Mouse (Mus musculus) ES-Bruce4 (cell line): ENCODE data around the gene Krtap16-1. TPM values are rescaled to one million over a fixed set of nuclear protein-coding genes. Genes with fewer than 3 reads are reported as not detected.

ENCODE experiments used
- H3K27ac ChIP-seq: 2 replicates; pipeline ENCODE4 v1.5.1; 2012; ENCODE audit warnings: low read length, inconsistent platforms; ENCODE audit not compliant: insufficient read depth
- H3K27me3 ChIP-seq: 2 replicates; pipeline ENCODE4 v1.6.1; 2012; ENCODE audit warnings: mild to moderate bottlenecking, low read length, inconsistent platforms; ENCODE audit not compliant: control insufficient read depth, poor library complexity, insufficient read depth, severe bottlenecking
- H3K36me3 ChIP-seq: 2 replicates; pipeline ENCODE4 v1.6.1; 2012; ENCODE audit warnings: inconsistent platforms, mild to moderate bottlenecking, low read length, moderate library complexity; ENCODE audit not compliant: control insufficient read depth, poor library complexity, insufficient read depth, severe bottlenecking
- H3K4me1 ChIP-seq: one replicate; pipeline ENCODE4 v1.8.1; 2011; ENCODE audit warnings: low read length; ENCODE audit not compliant: control insufficient read depth, insufficient read depth
- H3K4me3 ChIP-seq: 2 replicates; pipeline ENCODE4 v1.5.1; 2011; ENCODE audit warnings: low read depth, mild to moderate bottlenecking, low read length
- H3K9ac ChIP-seq: 2 replicates; pipeline ENCODE4 v1.6.1; 2012; ENCODE audit warnings: low read depth, mild to moderate bottlenecking, inconsistent platforms; ENCODE audit not compliant: poor library complexity, severe bottlenecking
- H3K9me3 ChIP-seq: replicated peaks from 2 replicates; pipeline ENCODE4 v1.6.1; 2012; ENCODE audit warnings: mild to moderate bottlenecking, low read length, inconsistent platforms; ENCODE audit not compliant: control insufficient read depth, poor library complexity, insufficient read depth, severe bottlenecking
- CTCF ChIP-seq: IDR thresholded peaks from one replicate; pipeline ENCODE4 v1.8.1; 2011; ENCODE audit warnings: low read depth, low read length
- EP300 ChIP-seq: IDR thresholded peaks from 2 replicates; pipeline ENCODE4 v1.6.1; 2011; ENCODE audit warnings: low read depth, low read length; ENCODE audit not compliant: insufficient read depth
- POLR2A ChIP-seq: IDR thresholded peaks from one replicate; pipeline ENCODE4 v1.8.1; 2011; ENCODE audit warnings: low read length; ENCODE audit not compliant: insufficient read depth
- polyA plus RNA-seq: library from polyadenylated mRNA; stranded (reverse); fragments of >200 nt; gene quantifications from 2 replicates; pipeline ENCODE4 v1.2.4, GENCODE M21; 2011; ENCODE audit warnings: low read depth; ENCODE audit not compliant: missing spikeins, insufficient read depth, insufficient read length

Gene Krtap16-1
- polyA plus RNA-seq, 1 experiment: not detected

DNA sequence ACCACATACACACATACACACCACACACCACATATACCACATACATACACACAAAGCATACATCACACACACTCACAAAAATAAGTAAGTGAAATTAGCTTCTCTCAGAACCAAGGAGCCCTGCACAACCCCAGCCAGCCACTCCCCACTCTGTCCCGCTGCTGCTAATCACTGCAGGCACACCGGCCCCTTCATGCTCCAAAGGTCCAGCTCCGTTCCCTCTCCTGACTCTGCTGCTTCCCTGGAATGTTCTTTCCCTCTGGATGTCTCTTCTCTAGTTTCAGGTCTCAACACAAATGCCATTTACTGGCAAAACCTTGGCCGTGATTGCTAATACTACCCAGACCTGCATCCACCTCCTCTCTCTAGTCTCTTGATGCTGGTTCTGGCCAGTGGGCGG lies 24.3 kb upstream of the Krtap16-1 start:
- H3K36me3 ChIP-seq: no peaks in the 10 kb centered on the region
- H3K9me3 ChIP-seq: no peaks in the 10 kb centered on the region
- H3K4me1 ChIP-seq: no peaks in the 10 kb centered on the region
- no peaks in the 10 kb centered on the region for H3K27me3 ChIP-seq
- no peak overlapping the region for H3K9ac ChIP-seq
- no peak overlapping the region for H3K27ac ChIP-seq
- no peak overlapping the region for H3K4me3 ChIP-seq
- no peak for TF ChIP-seq CTCF

DNA sequence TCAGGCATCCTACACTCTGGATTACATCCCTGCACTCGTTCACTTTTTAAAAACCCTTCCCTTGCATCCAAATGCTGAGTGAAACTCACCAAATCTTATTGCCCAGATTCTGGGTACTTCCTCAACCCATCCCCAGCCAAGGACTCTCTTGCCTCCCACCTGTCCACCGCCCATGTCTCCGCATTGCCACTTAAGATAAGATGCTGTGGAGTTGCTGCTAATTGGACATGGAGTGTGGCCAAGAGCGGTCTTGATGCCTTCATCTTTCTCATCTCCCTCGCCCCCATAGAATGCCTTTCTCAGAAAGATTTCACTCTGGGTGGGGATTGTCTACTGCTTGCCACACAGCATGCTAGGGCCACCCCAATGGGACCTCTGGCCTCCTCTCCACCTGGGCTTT lies 21.9 kb upstream of the Krtap16-1 start:
- no peaks in the 10 kb centered on the region for H3K27me3 ChIP-seq
- H3K9me3 ChIP-seq: no peaks in the 10 kb centered on the region
- TF ChIP-seq EP300 (no peak), CTCF (no peak), POLR2A (no peak)
- no peak overlapping the region for H3K9ac ChIP-seq
- no peak overlapping the region for H3K4me3 ChIP-seq
- no peaks in the 10 kb centered on the region for H3K4me1 ChIP-seq
- no peaks in the 10 kb centered on the region for H3K36me3 ChIP-seq
- H3K27ac ChIP-seq: no peak overlapping the region

DNA sequence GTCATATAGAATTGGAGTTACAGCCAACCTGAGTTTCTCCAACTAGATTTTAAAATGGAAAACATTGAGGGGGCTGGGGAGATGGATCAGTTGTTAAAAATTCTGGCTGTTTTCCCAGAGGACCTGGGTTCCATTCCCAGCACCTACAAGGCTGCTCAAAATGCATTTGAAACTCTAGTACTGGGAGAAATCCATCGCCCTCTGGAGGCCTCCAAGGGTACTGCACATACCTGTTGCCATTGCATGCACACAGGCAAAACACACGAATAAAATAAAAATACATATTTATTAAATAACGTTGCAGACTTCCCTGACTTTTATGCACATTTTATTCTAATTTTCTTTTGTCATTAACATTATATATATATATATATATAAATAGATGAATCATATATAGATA lies 20.2 kb upstream of the Krtap16-1 start:
- H3K4me1 ChIP-seq: no peaks in the 10 kb centered on the region
- H3K4me3 ChIP-seq: no peak overlapping the region
- no peaks in the 10 kb centered on the region for H3K27me3 ChIP-seq
- TF ChIP-seq CTCF (peak; percentile 15), POLR2A (no peak)
- H3K27ac ChIP-seq: no peak overlapping the region
- H3K9ac ChIP-seq: no peak overlapping the region
- H3K9me3 ChIP-seq: no peaks in the 10 kb centered on the region
- H3K36me3 ChIP-seq: no peaks in the 10 kb centered on the region

DNA sequence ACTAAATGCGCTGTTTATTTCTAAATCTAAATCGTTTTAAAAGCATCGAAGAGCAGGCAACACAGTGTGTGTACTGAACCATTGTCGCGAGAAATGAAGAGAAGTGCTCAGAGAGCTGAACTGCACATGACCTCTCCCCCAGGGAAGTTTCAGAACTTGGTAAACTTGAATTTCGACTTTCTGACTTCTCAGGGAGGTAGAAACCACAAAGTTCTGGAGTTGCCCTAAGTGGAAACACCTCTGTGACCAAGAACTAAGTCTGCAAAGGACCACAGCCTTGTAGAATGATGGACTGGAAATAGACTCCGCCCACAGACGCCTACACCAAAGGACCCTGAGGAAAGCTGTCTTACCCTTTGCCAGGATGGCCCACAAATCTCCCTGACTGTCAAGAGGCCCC lies 19.5 kb upstream of the Krtap16-1 start:
- Histone ChIP-seq H3K27ac (no peak overlapping the region), H3K4me1 (no peaks in the 10 kb centered on the region), H3K4me3 (no peak overlapping the region), H3K27me3 (no peaks in the 10 kb centered on the region), H3K36me3 (no peaks in the 10 kb centered on the region), H3K9ac (no peak overlapping the region), H3K9me3 (no peaks in the 10 kb centered on the region)
- no peak for TF ChIP-seq CTCF
- no peak for TF ChIP-seq EP300
- no peak for TF ChIP-seq POLR2A

DNA sequence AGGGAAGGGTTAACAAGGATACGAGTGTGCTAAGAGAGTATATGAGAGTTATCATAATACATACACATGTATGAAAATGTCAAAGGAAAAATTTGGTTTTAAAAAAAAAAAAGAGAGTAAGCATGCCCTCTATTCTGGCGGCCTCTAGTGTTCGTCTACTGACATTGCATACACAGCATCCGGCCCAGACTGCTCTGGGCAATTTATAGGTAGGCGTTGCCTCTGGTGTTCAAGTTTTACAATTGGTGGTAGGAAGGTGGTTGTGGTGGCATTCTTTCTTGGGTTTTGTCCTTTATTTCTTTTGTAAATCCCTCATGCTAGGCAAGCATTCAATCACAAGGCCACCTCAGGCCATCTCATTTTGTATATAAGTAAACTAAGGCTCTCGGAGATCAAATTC lies 18.4 kb upstream of the Krtap16-1 start:
- Histone ChIP-seq H3K9ac (no peak overlapping the region), H3K4me3 (no peak overlapping the region), H3K27ac (no peak overlapping the region), H3K36me3 (no peaks in the 10 kb centered on the region), H3K4me1 (no peaks in the 10 kb centered on the region), H3K27me3 (no peaks in the 10 kb centered on the region), H3K9me3 (no peaks in the 10 kb centered on the region)
- TF ChIP-seq EP300 (no peak), CTCF (peak; percentile 60)

DNA sequence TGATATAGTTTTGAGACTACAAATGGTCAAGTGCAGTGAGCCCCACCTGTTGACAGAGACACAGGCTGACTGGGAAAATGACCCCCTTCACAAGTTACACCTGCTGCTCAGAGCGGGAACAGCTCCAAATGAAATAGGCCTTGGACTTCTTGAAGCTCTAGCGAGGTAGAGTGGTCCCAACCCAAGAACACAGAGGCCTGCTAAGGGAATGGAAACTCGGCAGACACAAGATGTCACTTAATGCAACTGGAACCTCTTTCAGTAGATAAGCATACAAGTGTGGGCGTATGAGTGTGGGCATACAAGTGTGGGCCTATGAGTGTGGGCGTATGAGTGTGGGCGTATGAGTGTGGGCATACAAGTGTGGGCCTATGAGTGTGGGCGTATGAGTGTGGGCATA lies 12.7 kb upstream of the Krtap16-1 start:
- Histone ChIP-seq H3K27ac (no peak overlapping the region), H3K4me1 (no peaks in the 10 kb centered on the region), H3K4me3 (no peak overlapping the region), H3K9me3 (no peaks in the 10 kb centered on the region), H3K27me3 (no peaks in the 10 kb centered on the region), H3K9ac (no peak overlapping the region), H3K36me3 (no peaks in the 10 kb centered on the region)
- TF ChIP-seq POLR2A (no peak), CTCF (no peak), EP300 (no peak)

DNA sequence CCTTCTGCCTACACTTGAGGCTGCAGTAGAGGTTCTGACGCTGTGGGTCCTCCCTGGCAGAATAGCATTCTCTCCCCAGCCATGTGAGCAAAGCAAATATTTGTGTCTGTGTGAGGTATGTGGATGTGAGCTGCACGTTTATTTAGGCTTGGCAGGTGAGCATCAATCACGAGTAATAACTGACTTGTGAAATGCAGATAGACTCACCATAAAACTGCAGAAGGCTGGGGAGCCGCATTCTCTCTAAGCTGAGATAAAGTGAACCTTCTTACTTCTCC lies 7.9 kb upstream of the Krtap16-1 start:
- H3K4me3 ChIP-seq: no peak overlapping the region
- H3K27me3 ChIP-seq: no peaks in the 10 kb centered on the region
- no peak overlapping the region for H3K9ac ChIP-seq
- H3K36me3 ChIP-seq: no peaks in the 10 kb centered on the region
- no peak overlapping the region for H3K27ac ChIP-seq
- TF ChIP-seq CTCF: no peak
- TF ChIP-seq POLR2A: no peak
- TF ChIP-seq EP300: no peak
- no peaks in the 10 kb centered on the region for H3K4me1 ChIP-seq
- no peaks in the 10 kb centered on the region for H3K9me3 ChIP-seq
